Mouse (Mus musculus) intestine, postnatal 0 days (tissue): Measurements from ENCODE around the gene Cmc2. TPM values are rescaled to one million over a fixed set of nuclear protein-coding genes. Genes with fewer than 3 reads are reported as not detected.

Source experiments
- ATAC-seq: fragments of 200-750 bp; cut with Nextera tagmentation; 2 replicates; pipeline ENCODE4 v1.8.0; 2017; ENCODE audit warnings: mild to moderate bottlenecking, moderate TSS enrichment, moderate library complexity
- H3K27ac ChIP-seq: fragments of 300-500 bp; sonication (generic); 2 replicates; pipeline ENCODE4 v1.5.1; 2014; ENCODE audit warnings: mild to moderate bottlenecking, low read depth, low read length, moderate library complexity
- H3K27me3 ChIP-seq: fragments of 300-500 bp; sonication (generic); replicated peaks from 2 replicates; pipeline ENCODE4 v1.6.1; 2014; ENCODE audit warnings: low read length, mixed read lengths; ENCODE audit not compliant: control insufficient read depth, insufficient read depth
- H3K36me3 ChIP-seq: fragments of 300-500 bp; sonication (generic); 2 replicates; pipeline ENCODE4 v1.6.1; 2014; ENCODE audit warnings: mild to moderate bottlenecking, moderate library complexity; ENCODE audit not compliant: control insufficient read depth, insufficient read depth
- H3K4me1 ChIP-seq: fragments of 300-500 bp; sonication (generic); replicated peaks from 2 replicates; pipeline ENCODE4 v1.6.1; 2014; ENCODE audit warnings: antibody characterized with exemption, low read length, mixed read lengths; ENCODE audit not compliant: control insufficient read depth, insufficient read depth
- H3K4me2 ChIP-seq: fragments of 300-500 bp; sonication (generic); replicated peaks from 2 replicates; pipeline ENCODE4 v1.6.1; 2014; ENCODE audit warnings: low read depth, mild to moderate bottlenecking, moderate library complexity
- H3K4me3 ChIP-seq: fragments of 300-500 bp; sonication (generic); 2 replicates; pipeline ENCODE4 v1.5.1; 2014; ENCODE audit warnings: low read depth, low read length
- H3K9ac ChIP-seq: fragments of 300-500 bp; sonication (generic); 2 replicates; pipeline ENCODE4 v1.6.1; 2014; ENCODE audit warnings: mild to moderate bottlenecking, low read depth, low read length
- H3K9me3 ChIP-seq: fragments of 300-500 bp; sonication (generic); 2 replicates; pipeline ENCODE4 v1.6.1; 2016; ENCODE audit warnings: mixed run types; ENCODE audit not compliant: control insufficient read depth
- CTCF ChIP-seq: sonication (generic); IDR thresholded peaks from 2 replicates; pipeline ENCODE4 v1.5.1; 2016; ENCODE audit warnings: low read depth, mild to moderate bottlenecking, control low read depth, antibody characterized with exemption, moderate library complexity
- WGBS: fragments of 180-500 bp; shearing (Covaris S2); extraction: QIAGEN DNeasy Blood & Tissue Kit; methylation state at CpG from one replicate; pipeline ENCODE4 v1.1.7; 2014; 5-methylcytosine and 5-hydroxymethylcytosine counted together
- polyA plus RNA-seq: library from polyadenylated mRNA; unstranded; fragments of >200 nt; fragmentation: Nextera tagmentation; extraction: Ambion mirVana; gene quantifications from 2 replicates; pipeline ENCODE4 v1.2.1, GENCODE M21; 2015

Cmc2 gene
- polyA plus RNA-seq, 1 experiment from 2014 or later, result 58.0 TPM

- 67% methylated on average over 13 of the region's 13 CpGs for WGBS
- H3K27ac ChIP-seq, result no peak overlapping the region
- no peak overlapping the region for H3K4me3 ChIP-seq
- H3K9me3 ChIP-seq, result no peaks in the 10 kb centered on the region
- H3K9ac ChIP-seq, result no peak overlapping the region
- H3K4me2 ChIP-seq, result no peak overlapping the region
- no peaks in the 10 kb centered on the region for H3K4me1 ChIP-seq
- ATAC-seq, result no peak
- no peaks in the 10 kb centered on the region for H3K36me3 ChIP-seq
- peaks cover 17% of the 10 kb centered on the region for H3K27me3 ChIP-seq
- TF ChIP-seq CTCF, result peak; percentile 69
These were observed 54.9 kb downstream of the Cmc2 start for GRCm38 (mm10) chr8:116866118-116866903.

- no peak overlapping the region for H3K4me2 ChIP-seq
- no peak overlapping the region for H3K27ac ChIP-seq
- no peak for TF ChIP-seq CTCF
- no peaks in the 10 kb centered on the region for H3K4me1 ChIP-seq
- H3K9me3 ChIP-seq, result no peaks in the 10 kb centered on the region
- no peak overlapping the region for H3K9ac ChIP-seq
- H3K4me3 ChIP-seq, result no peak overlapping the region
- 90% methylated on average over 3 of the region's 3 CpGs for WGBS
- H3K27me3 ChIP-seq, result peaks cover 17% of the 10 kb centered on the region
- no peak for ATAC-seq
- H3K36me3 ChIP-seq, result no peaks in the 10 kb centered on the region
These were observed 56.7 kb downstream of the Cmc2 start for GRCm38 (mm10) chr8:116864514-116864913.

GRCm38 (mm10) chr8:116864022-116864387 lies 57.2 kb downstream of the Cmc2 start:
- H3K4me3 ChIP-seq, result no peak overlapping the region
- H3K27ac ChIP-seq, result no peak overlapping the region
- WGBS, result 52% methylated on average over 9 of the region's 9 CpGs
- H3K36me3 ChIP-seq, result no peaks in the 10 kb centered on the region
- H3K4me1 ChIP-seq, result no peaks in the 10 kb centered on the region
- no peak overlapping the region for H3K9ac ChIP-seq
- no peak overlapping the region; the same call in 1 of the 2 replicates for H3K4me2 ChIP-seq
- no peak for ATAC-seq
- no peak for TF ChIP-seq CTCF
- peaks cover 17% of the 10 kb centered on the region for H3K27me3 ChIP-seq
- no peaks in the 10 kb centered on the region for H3K9me3 ChIP-seq

- no peaks in the 10 kb centered on the region for H3K4me1 ChIP-seq
- ATAC-seq, result no peak
- H3K27me3 ChIP-seq, result peaks cover 17% of the 10 kb centered on the region
- H3K4me2 ChIP-seq, result peak overlapping the region; percentile 62
- no peak overlapping the region for H3K9ac ChIP-seq
- no peak for TF ChIP-seq CTCF
- H3K36me3 ChIP-seq, result no peaks in the 10 kb centered on the region
- 2% methylated on average over 29 of the region's 30 CpGs for WGBS
- H3K9me3 ChIP-seq, result no peaks in the 10 kb centered on the region
- H3K4me3 ChIP-seq, result peak overlapping the region; percentile 25
- H3K27ac ChIP-seq, result no peak overlapping the region
These were observed 57.8 kb downstream of the Cmc2 start for GRCm38 (mm10) chr8:116863357-116864021.

- H3K4me2 ChIP-seq, result no peak overlapping the region
- 0 out of 2 replicates have a peak, but pooled peaks cover 3% of the 10 kb centered on the region for H3K9me3 ChIP-seq
- no peak overlapping the region for H3K27ac ChIP-seq
- H3K36me3 ChIP-seq, result no peaks in the 10 kb centered on the region
- 83% methylated on average over 4 of the region's 4 CpGs for WGBS
- H3K27me3 ChIP-seq, result peaks cover 17% of the 10 kb centered on the region
- ATAC-seq, result no peak
- H3K4me1 ChIP-seq, result no peaks in the 10 kb centered on the region
- H3K9ac ChIP-seq, result no peak overlapping the region
- no peak for TF ChIP-seq CTCF
- no peak overlapping the region for H3K4me3 ChIP-seq
These were observed 59.1 kb downstream of the Cmc2 start for GRCm38 (mm10) chr8:116862191-116862590.

GRCm38 (mm10) chr8:116852042-116852441 lies 69.2 kb downstream of the Cmc2 start:
- TF ChIP-seq CTCF, result no peak
- 86% methylated on average over 11 of the region's 11 CpGs for WGBS
- no peaks in the 10 kb centered on the region for H3K9me3 ChIP-seq
- no peaks in the 10 kb centered on the region for H3K27me3 ChIP-seq
- no peaks in the 10 kb centered on the region for H3K36me3 ChIP-seq
- H3K27ac ChIP-seq, result no peak overlapping the region
- H3K4me2 ChIP-seq, result no peak overlapping the region
- no peaks in the 10 kb centered on the region for H3K4me1 ChIP-seq
- H3K9ac ChIP-seq, result no peak overlapping the region
- no peak overlapping the region for H3K4me3 ChIP-seq
- ATAC-seq, result no peak
